Mouse (Mus musculus): ENCODE data around the gene Gmppb.
"Not testable (repeated sequence)": the region's sequence is repeated elsewhere in the genome, so short reads cannot be mapped to it uniquely, and the experiment has no call there.

Gene Gmppb

GRCm38 (mm10) chr9:108049016-108049455 lies at the start of gene Gmppb:
Gene Gmppb, plus strand, starts transcription at chr9:108049242.
- peak; percentile 91 for DNase-seq (ENCODE audit: low read depth, low spot score)

DNA sequence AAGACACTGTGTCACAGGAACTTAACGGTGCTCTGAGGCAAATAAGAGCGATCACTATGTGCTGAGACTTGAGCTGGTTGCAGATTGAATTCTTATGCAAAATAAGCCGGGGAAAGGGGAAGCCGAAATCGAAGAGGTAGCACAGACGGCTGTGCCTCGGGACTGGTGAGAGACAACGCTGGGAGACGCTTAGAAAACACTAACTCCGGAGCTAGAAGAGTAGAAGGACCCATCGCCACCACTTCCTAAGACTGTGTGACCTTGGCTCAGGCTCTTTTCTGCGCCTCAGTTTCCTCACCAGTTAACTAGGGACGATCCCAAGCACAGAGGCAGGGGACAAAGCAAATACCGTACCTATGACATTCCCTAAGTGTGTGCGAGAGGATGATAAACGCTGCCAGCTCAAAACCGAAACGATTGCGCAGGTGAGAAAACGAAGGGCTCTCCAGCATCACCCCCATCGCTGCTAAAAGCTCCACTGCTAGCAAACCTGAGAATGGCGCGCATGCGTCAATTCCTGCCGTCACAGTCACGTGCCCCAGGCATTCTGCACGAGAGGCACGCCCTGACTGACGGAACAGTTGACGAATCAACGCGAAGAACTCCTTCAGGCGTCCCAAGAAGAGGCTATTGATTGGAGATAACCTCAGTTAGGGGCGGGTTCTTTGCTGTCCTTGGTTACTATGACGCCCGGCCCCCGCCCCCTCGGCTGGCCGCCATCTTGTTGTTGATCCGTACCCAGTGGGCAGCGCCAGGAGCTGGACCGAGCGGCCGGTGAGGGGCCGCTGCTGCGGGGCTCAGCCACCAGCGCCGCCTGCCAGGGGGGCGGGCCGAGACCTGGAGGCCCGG lies 46.9 kb upstream of the Gmppb start, which contains the start of gene Ip6k1:
Gene Ip6k1, plus strand, starts transcription at position 580 of the 849 bp plus-strand sequence.
- peak; percentile 100 for DNase-seq (ENCODE audit: low read depth, low spot score)

DNA sequence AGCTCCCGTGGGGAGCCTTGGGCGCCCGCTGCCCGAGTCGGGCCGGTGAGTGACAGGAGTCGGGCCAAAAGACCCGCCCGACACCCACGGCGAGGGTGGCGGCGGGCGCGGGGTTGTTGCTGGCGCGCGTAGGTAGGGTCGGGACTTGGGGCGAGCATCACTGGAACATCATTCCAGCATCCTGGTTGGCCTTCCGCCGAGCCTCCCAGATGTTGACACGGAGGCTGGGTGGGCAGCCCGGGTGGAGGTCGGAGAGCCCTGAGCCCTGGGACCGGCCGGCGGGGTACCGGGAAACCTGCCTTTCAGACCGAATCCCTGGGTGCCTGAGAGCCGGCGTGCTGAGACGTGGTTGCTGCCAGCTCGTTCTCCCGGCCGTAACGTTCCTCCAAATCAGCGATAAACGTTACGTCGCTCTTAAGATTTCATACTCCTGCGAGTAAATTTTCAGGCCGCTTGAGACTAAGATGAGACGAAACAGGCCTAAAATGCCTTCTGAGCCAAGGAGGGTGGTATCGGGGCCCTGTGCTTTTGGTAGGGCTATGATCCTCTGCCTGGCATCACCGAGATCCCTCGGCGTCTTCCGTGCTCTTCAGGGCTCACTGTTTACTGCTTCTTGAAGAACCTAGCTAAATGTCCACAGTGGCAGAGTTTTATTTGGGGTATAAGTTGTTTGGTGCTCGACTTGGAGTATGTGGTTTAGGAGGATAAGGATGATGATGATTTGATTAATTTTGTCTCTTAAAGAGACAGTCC lies 46.1 kb upstream of the Gmppb start:
- no peak for DNase-seq (ENCODE audit: low read depth, low spot score)

DNA sequence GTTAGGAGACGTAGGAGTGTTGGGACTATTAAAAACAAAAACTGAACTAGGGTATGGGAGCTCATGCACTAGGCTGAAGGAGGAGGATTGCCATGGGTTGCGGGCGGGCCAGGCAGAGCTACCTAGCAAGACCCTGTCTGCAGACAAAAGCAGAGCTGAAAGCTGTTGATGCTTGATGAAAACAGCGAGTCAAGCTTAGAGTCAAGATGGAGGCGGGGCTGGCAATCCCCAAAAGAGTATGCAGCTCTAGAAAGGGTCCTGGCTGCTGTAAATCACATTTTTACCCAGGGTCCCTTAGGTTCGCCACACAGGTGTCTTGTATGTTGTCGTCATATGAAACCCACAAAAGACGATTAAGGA lies 45.5 kb upstream of the Gmppb start:
- DNase-seq (ENCODE audit: low read depth, low spot score), result no peak

DNA sequence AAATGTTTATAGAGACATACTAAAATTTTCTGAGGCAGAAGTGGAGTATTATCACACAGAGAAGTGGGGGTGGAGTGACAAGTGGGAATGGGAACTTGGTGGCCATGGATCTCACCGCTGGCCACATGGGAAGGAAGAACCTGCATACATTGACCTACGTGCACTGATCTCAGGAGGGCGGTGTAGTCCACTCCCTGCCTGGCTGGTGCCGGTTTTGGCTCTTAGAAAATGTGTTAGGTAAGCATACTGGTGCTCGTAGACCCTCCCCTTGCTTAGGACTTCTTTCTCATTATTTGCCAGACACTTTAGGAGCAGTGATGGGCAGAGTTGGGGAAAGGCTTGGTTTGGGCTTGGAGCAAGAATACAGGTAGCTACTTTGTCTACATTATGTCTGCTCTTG lies 41.0 kb upstream of the Gmppb start:
- no peak for DNase-seq (ENCODE audit: low read depth, low spot score)

- DNase-seq (ENCODE audit: low read depth, low spot score), result no peak
Measured at GRCm38 (mm10) chr9:108010385-108010784, 38.7 kb upstream of the Gmppb start.

DNA sequence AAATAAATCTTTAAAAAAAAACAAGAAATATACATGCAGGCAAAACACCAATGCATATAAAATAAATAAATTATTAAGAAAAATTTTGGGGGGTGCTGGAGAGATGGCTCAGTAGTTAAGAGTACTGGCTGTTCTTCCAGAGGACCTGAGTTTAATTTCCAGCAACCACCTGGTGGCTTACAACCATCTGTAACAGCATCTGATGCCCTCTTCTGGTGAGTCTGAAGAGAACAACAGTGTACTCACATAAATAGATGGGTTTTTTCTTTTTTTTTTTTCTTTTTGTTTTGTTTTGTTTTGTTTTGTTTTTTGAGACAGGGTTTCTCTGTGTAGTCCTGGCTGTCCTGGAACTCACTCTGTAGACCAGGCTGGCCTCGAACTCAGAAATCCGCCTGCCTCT lies 35.5 kb upstream of the Gmppb start:
- not testable (repeated sequence) for DNase-seq (ENCODE audit: low read depth, low spot score)

- DNase-seq (ENCODE audit: low read depth, low spot score), result no peak
Measured at GRCm38 (mm10) chr9:108017127-108017526, 31.9 kb upstream of the Gmppb start.

DNA sequence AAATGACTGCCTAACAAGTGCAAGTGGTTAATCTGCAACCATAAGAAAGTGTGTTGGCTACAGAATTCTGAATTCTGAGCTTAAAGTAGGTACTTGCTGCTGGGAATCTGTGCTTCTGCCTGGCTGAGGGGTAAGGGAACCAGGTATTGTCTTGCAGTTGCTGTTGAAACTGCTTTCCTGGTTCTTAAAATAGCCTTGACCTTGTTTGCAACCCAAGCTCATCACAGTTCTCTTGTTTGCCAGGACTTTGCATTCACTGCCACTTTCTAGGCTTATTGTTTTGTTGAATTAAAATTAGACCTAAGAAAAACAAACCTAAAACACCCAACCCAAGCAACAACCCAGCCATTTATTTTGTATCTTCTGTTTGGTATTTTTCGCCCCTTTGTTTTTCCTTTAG lies 28.3 kb upstream of the Gmppb start:
- no peak for DNase-seq (ENCODE audit: low read depth, low spot score)

DNA sequence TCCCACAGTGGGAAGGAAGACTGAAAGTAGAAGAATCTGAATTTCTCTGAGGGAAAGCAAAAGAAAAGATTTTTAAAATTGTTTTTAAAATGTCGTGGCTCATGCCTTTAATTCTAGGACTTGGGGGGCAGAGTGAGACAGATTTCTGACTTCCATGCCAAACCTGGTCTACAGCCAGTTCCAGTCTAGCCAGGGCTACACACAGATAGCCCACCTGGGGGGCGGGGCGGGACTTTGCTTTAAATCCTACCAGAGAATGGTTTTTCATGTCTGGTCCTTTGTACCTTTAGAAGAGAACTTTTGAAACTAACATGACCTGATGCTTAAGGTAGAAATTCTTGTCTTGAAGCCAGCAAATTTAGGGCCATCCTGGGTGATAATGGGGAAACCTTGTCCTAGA lies 25.8 kb upstream of the Gmppb start:
- no peak for DNase-seq (ENCODE audit: low read depth, low spot score)

DNA sequence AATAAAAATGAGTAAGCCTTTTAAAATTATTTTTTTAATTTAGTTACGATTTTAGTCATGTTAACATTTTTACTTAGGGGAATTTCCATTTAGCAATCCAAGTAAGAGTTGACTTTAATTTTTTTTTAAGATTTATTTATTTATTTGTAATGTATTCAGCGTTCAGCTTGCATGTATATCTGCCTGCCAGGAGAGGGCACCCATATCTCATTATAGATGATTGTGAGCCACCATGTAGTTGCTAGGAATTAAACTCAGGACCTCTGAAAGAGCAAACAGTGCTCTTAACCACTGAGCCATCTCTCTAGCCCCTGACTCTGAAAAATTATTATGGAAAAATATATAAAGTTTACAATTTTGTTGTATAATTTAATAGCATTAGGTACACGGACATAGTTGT lies 22.5 kb upstream of the Gmppb start:
- DNase-seq (ENCODE audit: low read depth, low spot score), result no peak

GRCm38 (mm10) chr9:108027867-108028266 lies 21.2 kb upstream of the Gmppb start:
- DNase-seq (ENCODE audit: low read depth, low spot score), result no peak

- DNase-seq (ENCODE audit: low read depth, low spot score), result no peak
Measured at GRCm38 (mm10) chr9:108032126-108032525, 16.9 kb upstream of the Gmppb start.

GRCm38 (mm10) chr9:108035331-108036156 lies 13.5 kb upstream of the Gmppb start:
- DNase-seq (ENCODE audit: low read depth, low spot score), result no peak

DNA sequence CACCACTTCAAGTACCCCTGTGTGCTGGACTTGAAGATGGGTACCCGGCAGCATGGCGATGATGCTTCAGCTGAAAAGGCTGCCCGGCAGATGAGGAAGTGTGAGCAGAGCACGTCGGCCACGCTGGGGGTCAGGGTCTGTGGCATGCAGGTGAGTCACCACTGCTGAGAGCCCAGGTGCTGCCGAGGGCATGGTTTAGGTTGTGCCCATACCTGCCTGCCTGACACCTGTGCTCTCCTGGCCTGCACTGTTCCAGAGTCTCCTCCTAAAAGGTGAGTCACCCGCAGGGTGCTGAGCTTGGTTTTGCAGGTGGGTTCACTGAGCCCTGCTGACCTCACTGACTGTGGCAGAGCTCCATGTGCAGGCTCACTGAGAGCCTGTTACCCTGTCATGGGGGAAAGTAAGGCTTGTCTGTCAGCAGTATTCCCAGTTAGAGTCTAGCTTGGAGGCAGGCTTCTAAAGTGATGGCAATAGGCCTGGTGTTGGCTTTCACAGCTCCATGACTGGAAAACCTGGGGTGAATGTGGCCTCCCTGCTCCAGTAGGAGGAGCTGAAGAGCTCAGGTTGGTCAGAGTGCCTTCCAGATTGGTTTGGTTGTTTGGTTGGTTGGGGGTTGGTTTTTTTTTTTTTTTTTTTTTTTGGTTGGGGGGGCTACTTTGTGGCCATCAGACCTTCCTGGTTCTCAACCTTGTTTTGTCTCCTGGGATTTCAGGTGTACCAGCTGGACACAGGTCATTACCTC lies 4.1 kb upstream of the Gmppb start:
- no peak for DNase-seq (ENCODE audit: low read depth, low spot score)

DNA sequence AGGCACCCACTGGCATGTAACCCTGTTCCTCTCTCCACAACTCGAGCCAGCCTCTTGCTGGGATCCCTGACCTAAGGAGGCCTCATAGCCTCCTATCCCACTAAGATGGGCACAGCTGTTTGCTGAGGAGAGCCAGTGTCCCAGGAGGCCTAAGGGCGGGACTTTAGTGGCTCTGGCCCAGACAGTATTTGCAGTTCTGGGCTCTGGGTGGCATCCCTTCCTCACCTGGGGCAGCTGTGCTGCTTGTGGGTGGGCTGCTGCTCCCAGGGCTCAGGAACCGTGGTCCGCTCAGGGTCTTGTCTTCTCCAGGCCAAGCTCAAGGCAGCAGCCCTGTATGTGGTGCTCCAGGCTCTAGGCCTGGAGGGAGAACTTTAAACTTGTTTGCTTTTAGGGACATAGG lies 2.5 kb upstream of the Gmppb start:
- no peak for DNase-seq (ENCODE audit: low read depth, low spot score)

- no peak for DNase-seq (ENCODE audit: low read depth, low spot score)
Measured at GRCm38 (mm10) chr9:108047601-108048565, 1.2 kb upstream of the Gmppb start.

DNA sequence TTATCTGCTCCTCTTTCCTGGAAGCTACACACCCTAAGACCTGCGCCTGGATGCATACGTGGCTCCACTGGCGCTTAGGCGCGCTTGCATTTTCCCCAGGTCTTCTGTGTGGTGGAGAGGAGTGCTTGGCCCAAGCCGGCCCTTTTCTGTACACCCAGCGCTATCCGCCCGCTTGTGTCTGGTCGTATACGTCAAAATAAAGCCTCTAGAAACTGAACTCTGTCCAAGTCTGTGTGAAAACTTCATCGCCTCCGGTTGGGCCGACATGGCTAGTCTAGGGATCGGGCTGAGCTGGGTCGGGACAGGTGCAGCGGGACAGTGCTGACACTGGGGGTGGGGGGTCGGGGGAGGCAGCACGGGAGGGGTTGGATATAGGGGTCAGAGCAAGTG lies 481 bp upstream of the Gmppb start:
- DNase-seq (ENCODE audit: low read depth, low spot score), result no peak

DNA sequence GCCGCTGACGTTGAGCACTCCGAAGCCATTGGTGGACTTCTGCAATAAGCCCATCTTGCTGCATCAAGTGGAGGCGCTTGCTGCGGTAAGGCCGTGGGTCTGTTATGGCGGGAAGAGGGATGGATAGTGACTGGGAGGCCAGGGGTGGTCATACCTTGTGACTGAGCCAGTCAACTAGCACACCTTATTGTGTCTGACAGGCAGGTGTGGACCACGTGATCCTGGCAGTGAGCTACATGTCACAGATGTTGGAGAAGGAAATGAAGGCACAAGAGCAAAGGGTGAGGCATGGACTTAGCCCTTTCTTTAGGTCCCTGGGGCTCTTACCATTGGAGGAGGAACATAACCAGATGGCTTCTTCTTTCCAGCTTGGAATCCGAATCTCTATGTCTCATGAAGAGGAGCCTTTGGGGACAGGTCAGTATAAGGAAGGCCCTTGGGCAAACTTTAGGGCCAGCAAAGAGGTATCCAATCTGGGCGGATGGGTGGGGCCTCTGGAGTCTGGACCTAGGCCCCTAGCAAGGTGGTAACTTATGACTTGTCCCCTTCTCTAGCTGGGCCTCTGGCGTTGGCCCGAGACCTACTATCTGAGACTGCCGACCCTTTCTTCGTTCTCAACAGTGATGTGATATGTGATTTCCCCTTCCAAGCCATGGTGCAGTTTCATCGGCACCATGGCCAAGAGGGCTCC lies 664 bp downstream of the Gmppb start:
- no peak for DNase-seq (ENCODE audit: low read depth, low spot score)

Measured in embryo, embryonic 11.5 days (tissue).